Mouse (Mus musculus): ENCODE data around the gene Sirt5. TPM values are rescaled to one million over a fixed set of nuclear protein-coding genes. Genes with fewer than 3 reads are reported as not detected.

Gene Sirt5
- total and polyA plus RNA-seq, 3 experiments, result 25.7 to 58.9 (median 53.9) TPM

- Histone ChIP-seq H3K27ac (no peak overlapping the region), H3K9ac (ENCODE audit: low read depth, low read length) (no peak overlapping the region), H3K79me2 (replicated peaks; ENCODE audit: control insufficient read depth, insufficient read depth, low read length) (no peaks in the 10 kb centered on the region), H3K36me3 (ENCODE audit: control insufficient read depth, insufficient read depth, low read length) (no peaks in the 10 kb centered on the region), H3K27me3 (ENCODE audit: control insufficient read depth, insufficient read depth, low read length) (no peaks in the 10 kb centered on the region), H3K4me3 (no peak overlapping the region), H3K4me1 (ENCODE audit: control insufficient read depth, insufficient read depth, low read length) (peaks cover 3% of the 10 kb centered on the region)
- intact Hi-C loops (cut with DNase I), result no loop called here
- no peak for TF ChIP-seq EP300 (IDR thresholded peaks at IDR 0.05; ENCODE audit: insufficient read depth, low read depth, low read length)
- TF ChIP-seq POLR2A (IDR thresholded peaks at IDR 0.05; ENCODE audit: insufficient read depth, low read depth, low read length), result no peak
- no peak for DNase-seq
- 80% methylated on average over 8 of the region's 8 CpGs for WGBS
Observed at GRCm38 (mm10) chr13:43349376-43349775, 15.9 kb upstream of the Sirt5 start.

GRCm38 (mm10) chr13:43350489-43351169 lies 14.7 kb upstream of the Sirt5 start:
- intact Hi-C loops (cut with DNase I), result no loop called here
- Histone ChIP-seq H3K4me1 (ENCODE audit: control insufficient read depth, insufficient read depth, low read length) (peaks cover 3% of the 10 kb centered on the region), H3K4me3 (no peak overlapping the region), H3K27ac (no peak overlapping the region), H3K36me3 (ENCODE audit: control insufficient read depth, insufficient read depth, low read length) (no peaks in the 10 kb centered on the region), H3K27me3 (ENCODE audit: control insufficient read depth, insufficient read depth, low read length) (no peaks in the 10 kb centered on the region), H3K79me2 (replicated peaks; ENCODE audit: control insufficient read depth, insufficient read depth, low read length) (no peaks in the 10 kb centered on the region), H3K9ac (ENCODE audit: low read depth, low read length) (no peak overlapping the region)
- 47% methylated on average over 9 of the region's 9 CpGs for WGBS
- no peak for DNase-seq
- TF ChIP-seq CTCF (IDR thresholded peaks at IDR 0.05), result no peak
- no peak for TF ChIP-seq EP300 (IDR thresholded peaks at IDR 0.05; ENCODE audit: insufficient read depth, low read depth, low read length)
- TF ChIP-seq POLR2A (IDR thresholded peaks at IDR 0.05; ENCODE audit: insufficient read depth, low read depth, low read length), result no peak

DNA sequence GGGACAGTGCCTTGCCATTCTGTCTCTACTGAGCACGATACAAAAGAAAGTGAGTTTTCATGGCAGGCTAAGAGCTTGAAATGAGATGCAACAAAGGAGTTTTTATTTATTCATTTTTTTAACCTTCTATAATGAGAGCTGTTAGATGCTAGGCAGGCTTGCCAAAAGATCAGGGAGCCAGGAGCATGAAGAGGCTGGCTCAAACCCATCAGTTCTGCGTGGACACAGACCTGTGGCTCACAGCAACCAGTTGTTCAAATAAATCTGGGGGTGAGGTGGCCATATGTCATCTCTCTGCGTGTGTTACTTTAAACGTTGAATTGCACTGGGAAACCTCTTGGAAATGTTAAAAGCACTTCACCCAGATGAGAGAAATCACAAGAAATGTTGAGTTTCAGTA lies 11.9 kb upstream of the Sirt5 start:
- DNase-seq, result no peak
- intact Hi-C loops (cut with DNase I), result no loop called here
- no peaks in the 10 kb centered on the region for H3K79me2 ChIP-seq (replicated peaks; ENCODE audit: control insufficient read depth, insufficient read depth, low read length)
- H3K27ac ChIP-seq, result no peak overlapping the region
- 66% methylated on average over 4 of the region's 4 CpGs for WGBS
- no peak overlapping the region for H3K4me3 ChIP-seq
- TF ChIP-seq POLR2A (IDR thresholded peaks at IDR 0.05; ENCODE audit: insufficient read depth, low read depth, low read length), result no peak
- no peak for TF ChIP-seq EP300 (IDR thresholded peaks at IDR 0.05; ENCODE audit: insufficient read depth, low read depth, low read length)
- TF ChIP-seq CTCF (IDR thresholded peaks at IDR 0.05), result no peak
- no peaks in the 10 kb centered on the region for H3K36me3 ChIP-seq (ENCODE audit: control insufficient read depth, insufficient read depth, low read length)
- H3K9ac ChIP-seq (ENCODE audit: low read depth, low read length), result no peak overlapping the region
- H3K27me3 ChIP-seq (ENCODE audit: control insufficient read depth, insufficient read depth, low read length), result no peaks in the 10 kb centered on the region
- H3K4me1 ChIP-seq (ENCODE audit: control insufficient read depth, insufficient read depth, low read length), result peaks cover 2% of the 10 kb centered on the region

- Histone ChIP-seq H3K27me3 (ENCODE audit: control insufficient read depth, insufficient read depth, low read length) (no peaks in the 10 kb centered on the region), H3K36me3 (ENCODE audit: control insufficient read depth, insufficient read depth, low read length) (no peaks in the 10 kb centered on the region), H3K9ac (ENCODE audit: low read depth, low read length) (no peak overlapping the region), H3K79me2 (replicated peaks; ENCODE audit: control insufficient read depth, insufficient read depth, low read length) (no peaks in the 10 kb centered on the region), H3K4me3 (no peak overlapping the region), H3K27ac (peak overlapping the region; percentile 9; the same call in 1 of the 2 replicates), H3K4me1 (ENCODE audit: control insufficient read depth, insufficient read depth, low read length) (peaks cover 2% of the 10 kb centered on the region)
- no peak for TF ChIP-seq POLR2A (IDR thresholded peaks at IDR 0.05; ENCODE audit: insufficient read depth, low read depth, low read length)
- no peak for TF ChIP-seq CTCF (IDR thresholded peaks at IDR 0.05)
- no peak for TF ChIP-seq EP300 (IDR thresholded peaks at IDR 0.05; ENCODE audit: insufficient read depth, low read depth, low read length)
- DNase-seq, result no peak
- WGBS, result 40% methylated on average over 12 of the region's 12 CpGs
- intact Hi-C loops (cut with DNase I), result no loop called here
Observed at GRCm38 (mm10) chr13:43354362-43354761, 10.9 kb upstream of the Sirt5 start.

DNA sequence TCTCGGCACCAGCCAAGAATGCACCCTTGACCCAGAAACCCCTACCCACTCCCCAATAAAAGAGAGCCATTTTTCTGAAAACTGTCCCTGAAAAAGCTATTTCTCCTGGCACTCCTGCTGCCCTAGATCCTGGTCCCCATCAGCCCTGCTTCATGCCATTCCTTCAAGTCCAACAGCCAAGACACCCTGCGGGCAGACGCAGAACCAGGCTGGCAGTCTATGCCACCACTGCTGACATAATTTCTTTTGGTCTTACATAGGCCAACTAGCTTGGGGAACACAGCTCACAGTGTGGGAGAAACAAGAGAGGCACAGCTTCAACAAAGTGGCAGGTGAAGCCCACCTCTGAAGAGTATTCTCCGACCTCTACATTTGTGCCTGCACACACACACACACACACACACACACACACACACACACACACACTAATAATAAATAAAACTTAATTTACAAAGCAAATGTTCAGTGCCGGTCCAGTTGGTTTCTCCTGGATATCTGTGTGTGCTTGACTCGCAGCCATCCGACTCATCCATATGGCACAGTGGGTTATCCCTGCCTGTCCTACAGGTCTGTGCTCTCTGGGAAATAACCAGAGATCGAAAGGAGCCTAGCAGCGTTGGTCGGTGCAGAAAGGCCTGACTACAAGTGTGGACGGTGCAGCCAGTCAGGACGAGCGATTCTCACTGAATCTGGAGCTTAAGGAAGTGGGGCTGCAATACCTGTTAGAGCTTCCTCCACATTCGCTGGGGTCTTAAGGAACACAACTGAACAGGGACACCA lies 8.8 kb upstream of the Sirt5 start:
- Histone ChIP-seq H3K4me3 (no peak overlapping the region), H3K27ac (no peak overlapping the region), H3K9ac (ENCODE audit: low read depth, low read length) (no peak overlapping the region), H3K79me2 (replicated peaks; ENCODE audit: control insufficient read depth, insufficient read depth, low read length) (no peaks in the 10 kb centered on the region), H3K4me1 (ENCODE audit: control insufficient read depth, insufficient read depth, low read length) (no peaks in the 10 kb centered on the region), H3K36me3 (ENCODE audit: control insufficient read depth, insufficient read depth, low read length) (no peaks in the 10 kb centered on the region), H3K27me3 (ENCODE audit: control insufficient read depth, insufficient read depth, low read length) (no peaks in the 10 kb centered on the region)
- 94% methylated on average over 14 of the region's 14 CpGs for WGBS
- no peak for TF ChIP-seq CTCF (IDR thresholded peaks at IDR 0.05)
- TF ChIP-seq POLR2A (IDR thresholded peaks at IDR 0.05; ENCODE audit: insufficient read depth, low read depth, low read length), result no peak
- no peak for TF ChIP-seq EP300 (IDR thresholded peaks at IDR 0.05; ENCODE audit: insufficient read depth, low read depth, low read length)
- intact Hi-C loops (cut with DNase I), result no loop called here
- DNase-seq, result no peak

DNA sequence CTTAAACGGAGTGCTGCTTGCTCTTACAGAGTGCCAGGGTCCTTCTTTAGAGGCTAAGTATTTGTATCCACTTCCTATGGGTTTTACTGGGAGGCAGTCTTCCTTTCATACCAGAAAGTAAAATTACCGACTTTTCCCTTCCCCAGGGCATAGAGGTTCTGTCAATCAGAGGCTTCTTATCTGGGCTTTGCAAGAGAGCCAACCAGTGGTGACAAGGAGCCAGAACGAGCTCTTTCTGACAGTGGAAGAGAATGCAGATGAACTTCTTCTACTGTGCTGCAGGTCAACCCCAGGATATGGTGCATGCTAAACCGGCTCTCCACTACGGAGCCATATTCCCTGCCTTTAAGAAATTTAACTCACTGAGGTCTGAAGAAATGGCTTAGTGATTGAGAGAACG lies 4.8 kb upstream of the Sirt5 start:
- H3K27ac ChIP-seq, result no peak overlapping the region
- no peaks in the 10 kb centered on the region for H3K79me2 ChIP-seq (replicated peaks; ENCODE audit: control insufficient read depth, insufficient read depth, low read length)
- no peaks in the 10 kb centered on the region for H3K27me3 ChIP-seq (ENCODE audit: control insufficient read depth, insufficient read depth, low read length)
- TF ChIP-seq POLR2A (IDR thresholded peaks at IDR 0.05; ENCODE audit: insufficient read depth, low read depth, low read length), result no peak
- no peak for TF ChIP-seq CTCF (IDR thresholded peaks at IDR 0.05)
- no peak for TF ChIP-seq EP300 (IDR thresholded peaks at IDR 0.05; ENCODE audit: insufficient read depth, low read depth, low read length)
- H3K4me3 ChIP-seq, result no peak overlapping the region
- WGBS, result 41% methylated on average over 6 of the region's 6 CpGs
- no peak overlapping the region for H3K9ac ChIP-seq (ENCODE audit: low read depth, low read length)
- intact Hi-C loops (cut with DNase I), result no loop called here
- peaks cover 1% of the 10 kb centered on the region for H3K4me1 ChIP-seq (ENCODE audit: control insufficient read depth, insufficient read depth, low read length)
- H3K36me3 ChIP-seq (ENCODE audit: control insufficient read depth, insufficient read depth, low read length), result no peaks in the 10 kb centered on the region
- no peak for DNase-seq

Data from heart, adult 2 months (tissue).